Mouse (Mus musculus): ENCODE measurements around the gene Stx5a.
"Not testable (repeated sequence)": the region's sequence is repeated elsewhere in the genome, so short reads cannot be mapped to it uniquely, and the experiment has no call there.

GRCm38 (mm10) chr19:8728335-8729099 is 12.7 kb upstream of the Stx5a start:
- TF ChIP-seq CTCF (IDR thresholded peaks at IDR 0.05; ENCODE audit: low read depth, low read length); GATA1 (IDR thresholded peaks at IDR 0.05; ENCODE audit: borderline replicate concordance, low read length); TAL1 (conservative IDR thresholded peaks at IDR 0.05; ENCODE audit: low read depth, low read length): not testable (repeated sequence)
